Mouse (Mus musculus) CH12.LX (cell line): ENCODE measurements around the gene Mipep.

Experiments
- CTCF ChIP-seq, 2 experiments: IDR thresholded peaks in 1 of 2; conservative IDR thresholded peaks in 1 of 2; 2 replicates each; pipeline ENCODE4 v1.5.1; 2011 to 2012; ENCODE audit warnings: low read depth in 2 of 2, low read length in 2 of 2, improper control_type of control experiment in 1 of 2, inconsistent platforms in 1 of 2, mild to moderate bottlenecking in 1 of 2, moderate library complexity in 1 of 2
- RCOR1 ChIP-seq: conservative IDR thresholded peaks from 2 replicates; pipeline ENCODE4 v1.6.1; 2012; ENCODE audit warnings: low read depth, mild to moderate bottlenecking, inconsistent platforms, low read length, improper control_type of control experiment
- ZNF384 ChIP-seq: IDR thresholded peaks from 2 replicates; pipeline ENCODE4 v1.6.1; 2012; ENCODE audit warnings: low read depth, low read length, improper control_type of control experiment, inconsistent platforms

- 0 out of 4 replicates have a peak, but pooled peaks of 1 of the 2 experiments have one; percentile 2 for TF ChIP-seq CTCF (conservative IDR thresholded peaks at IDR 0.05 in 1 of 2, IDR thresholded peaks at IDR 0.05 in 1 of 2; ENCODE audit: low read depth in 2 of 2, low read length in 2 of 2)
- peak; percentile 85; the same call in 1 of the 2 replicates for TF ChIP-seq RCOR1
- TF ChIP-seq ZNF384: peak; percentile 44; the same call in 1 of the 2 replicates
Observed at GRCm38 (mm10) chr14:60738434-60738938, 45.9 kb upstream of the Mipep start.
